Mouse (Mus musculus): ENCODE measurements around the gene Keap1. TPM values are rescaled to one million over a fixed set of nuclear protein-coding genes. Genes with fewer than 3 reads are reported as not detected.
A peak's percentile ranks its signal among the peaks of the same experiment; 100 is the strongest.

Gene Keap1
- polyA plus RNA-seq, 1 experiment: 41.5 TPM

DNA sequence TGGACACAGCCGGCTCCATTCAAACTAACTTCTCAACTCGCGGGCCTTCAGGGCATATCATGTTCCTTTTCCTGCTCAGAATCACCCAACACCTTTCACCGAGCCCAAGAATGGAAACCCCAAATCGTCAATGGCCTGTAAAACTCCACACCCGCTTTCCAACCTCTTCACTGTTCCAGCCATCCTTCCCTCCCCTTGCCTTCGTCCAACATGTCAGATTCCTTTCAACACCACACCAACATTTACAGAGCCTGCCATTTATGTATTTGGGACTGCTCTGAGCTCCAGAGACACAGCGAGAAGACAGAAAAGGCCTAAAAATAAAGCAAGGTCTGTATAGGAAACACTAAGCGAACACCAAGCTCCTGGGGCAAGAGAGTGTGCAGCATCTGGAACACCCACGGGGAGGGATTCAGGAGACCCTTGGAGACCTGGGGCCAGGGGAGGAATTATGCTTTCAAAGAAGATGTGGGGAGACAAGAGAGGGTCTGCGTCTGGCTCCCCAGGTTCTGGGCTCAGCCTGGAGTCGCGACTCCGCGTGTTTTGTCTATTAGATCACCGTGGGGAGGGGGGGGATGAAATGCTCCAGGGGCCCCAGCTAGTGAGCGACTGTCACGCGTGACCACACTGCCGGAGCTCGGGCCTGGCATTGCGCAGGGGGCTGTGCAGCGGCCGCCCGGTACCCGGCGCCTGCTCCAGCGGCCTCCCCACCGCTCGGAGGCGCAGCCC, 993 bp downstream of the Keap1 start:
- no peaks in the 10 kb centered on the region for H3K27me3 ChIP-seq (ENCODE audit: control insufficient read depth, insufficient read depth, insufficient read length)
- peaks cover 24% of the 10 kb centered on the region for H3K36me3 ChIP-seq (ENCODE audit: control insufficient read depth, insufficient read depth)
- peak overlapping the region; percentile 93 for H3ac ChIP-seq (ENCODE audit: control insufficient read depth, insufficient read length, low read depth)
- peaks cover 21% of the 10 kb centered on the region for H3K79me3 ChIP-seq (ENCODE audit: low read depth)
- peaks cover 44% of the 10 kb centered on the region for H3K79me2 ChIP-seq (ENCODE audit: control insufficient read depth, insufficient read depth)
- peak overlapping the region; percentile 79 for H3K4me3 ChIP-seq (ENCODE audit: insufficient read depth, poor library complexity, severe bottlenecking)
- TF ChIP-seq MYOG (IDR thresholded peaks at IDR 0.05; ENCODE audit: control insufficient read depth, extremely low read depth, insufficient read length): no peak
- no peak for TF ChIP-seq FOSL1 (IDR thresholded peaks at IDR 0.05; ENCODE audit: insufficient read depth, low read length, poor library complexity, severe bottlenecking)
- TF ChIP-seq USF1 (IDR thresholded peaks at IDR 0.05; ENCODE audit: low read depth): no peak
- no peak for TF ChIP-seq CTCF (IDR thresholded peaks at IDR 0.05; ENCODE audit: control insufficient read depth, insufficient read depth, insufficient read length)
- TF ChIP-seq CEBPB (IDR thresholded peaks at IDR 0.05; ENCODE audit: low read depth): no peak
- no peak for TF ChIP-seq MYOD1 (IDR thresholded peaks at IDR 0.05; ENCODE audit: control insufficient read depth, insufficient read length, low read depth)
- no peak for TF ChIP-seq MAX (IDR thresholded peaks at IDR 0.05)

DNA sequence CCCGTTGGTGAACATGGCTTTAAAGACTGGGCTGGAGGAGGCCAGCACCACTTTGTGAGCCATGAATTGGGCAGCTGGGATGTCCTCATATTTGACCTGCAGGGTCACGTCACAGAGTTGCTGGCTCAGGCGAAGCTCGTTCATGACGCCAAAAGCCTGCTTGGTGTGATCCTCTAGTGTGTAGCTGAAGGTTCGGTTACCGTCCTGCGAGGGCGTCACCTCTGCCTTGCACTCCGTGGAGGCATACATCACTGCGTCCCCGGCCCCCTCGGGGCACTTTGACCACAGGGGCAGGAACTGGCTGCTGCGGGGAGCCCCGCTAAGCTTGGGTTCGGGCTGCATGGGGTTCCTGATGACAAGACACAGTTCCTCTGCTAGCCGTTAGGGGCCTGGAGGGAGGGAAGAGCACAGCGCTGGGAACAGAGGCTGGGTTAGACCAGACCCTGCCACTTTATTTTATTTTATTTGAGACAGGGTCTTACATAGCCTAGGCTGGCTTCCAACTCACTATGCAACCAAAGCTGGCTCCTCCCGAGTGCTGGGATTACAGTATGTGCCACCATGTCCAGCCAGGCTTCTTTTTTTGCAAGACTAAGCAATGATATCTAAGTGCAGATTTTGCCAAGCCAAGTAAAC, 1.7 kb downstream of the Keap1 start:
- peak overlapping the region; percentile 79 for H3K4me3 ChIP-seq (ENCODE audit: insufficient read depth, poor library complexity, severe bottlenecking)
- H3K36me3 ChIP-seq (ENCODE audit: control insufficient read depth, insufficient read depth): peaks cover 24% of the 10 kb centered on the region
- H3K79me3 ChIP-seq (ENCODE audit: low read depth): peaks cover 21% of the 10 kb centered on the region
- peak overlapping the region; percentile 93 for H3ac ChIP-seq (ENCODE audit: control insufficient read depth, insufficient read length, low read depth)
- H3K79me2 ChIP-seq (ENCODE audit: control insufficient read depth, insufficient read depth): peaks cover 44% of the 10 kb centered on the region
- H3K27me3 ChIP-seq (ENCODE audit: control insufficient read depth, insufficient read depth, insufficient read length): no peaks in the 10 kb centered on the region
- TF ChIP-seq CTCF (IDR thresholded peaks at IDR 0.05; ENCODE audit: control insufficient read depth, insufficient read depth, insufficient read length) (no peak), MYOG (IDR thresholded peaks at IDR 0.05; ENCODE audit: control insufficient read depth, extremely low read depth, insufficient read length) (no peak), MAX (IDR thresholded peaks at IDR 0.05) (no peak), CEBPB (IDR thresholded peaks at IDR 0.05; ENCODE audit: low read depth) (no peak), MYOD1 (IDR thresholded peaks at IDR 0.05; ENCODE audit: control insufficient read depth, insufficient read length, low read depth) (no peak), FOSL1 (IDR thresholded peaks at IDR 0.05; ENCODE audit: insufficient read depth, low read length, poor library complexity, severe bottlenecking) (no peak), USF1 (IDR thresholded peaks at IDR 0.05; ENCODE audit: low read depth) (no peak)

DNA sequence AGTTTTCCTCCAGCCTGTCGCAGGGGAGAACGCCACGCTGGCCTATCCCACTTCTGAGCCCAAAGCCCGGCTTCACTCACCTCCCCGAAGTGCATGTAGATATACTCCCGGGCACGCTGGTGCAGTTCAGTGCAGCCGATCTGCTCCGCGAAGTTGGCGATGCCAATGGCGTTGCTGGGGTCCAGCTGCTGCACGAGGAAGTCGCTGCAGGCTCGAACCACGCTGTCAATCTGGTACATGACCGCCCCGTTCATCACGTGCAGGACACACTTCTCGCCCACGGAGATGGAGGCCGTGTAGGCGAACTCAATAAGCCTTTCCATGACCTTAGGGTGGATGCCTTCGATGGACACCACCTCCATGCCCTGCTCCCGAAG, 2.2 kb downstream of the Keap1 start:
- Histone ChIP-seq H3ac (ENCODE audit: control insufficient read depth, insufficient read length, low read depth) (no peak overlapping the region), H3K79me2 (ENCODE audit: control insufficient read depth, insufficient read depth) (peaks cover 44% of the 10 kb centered on the region), H3K27me3 (ENCODE audit: control insufficient read depth, insufficient read depth, insufficient read length) (no peaks in the 10 kb centered on the region), H3K79me3 (ENCODE audit: low read depth) (peaks cover 21% of the 10 kb centered on the region), H3K4me3 (ENCODE audit: insufficient read depth, poor library complexity, severe bottlenecking) (no peak overlapping the region), H3K36me3 (ENCODE audit: control insufficient read depth, insufficient read depth) (peaks cover 24% of the 10 kb centered on the region)
- TF ChIP-seq CEBPB (IDR thresholded peaks at IDR 0.05; ENCODE audit: low read depth): no peak
- TF ChIP-seq USF1 (IDR thresholded peaks at IDR 0.05; ENCODE audit: low read depth): no peak
- no peak for TF ChIP-seq MAX (IDR thresholded peaks at IDR 0.05)
- TF ChIP-seq MYOG (IDR thresholded peaks at IDR 0.05; ENCODE audit: control insufficient read depth, extremely low read depth, insufficient read length): no peak
- no peak for TF ChIP-seq CTCF (IDR thresholded peaks at IDR 0.05; ENCODE audit: control insufficient read depth, insufficient read depth, insufficient read length)
- no peak for TF ChIP-seq MYOD1 (IDR thresholded peaks at IDR 0.05; ENCODE audit: control insufficient read depth, insufficient read length, low read depth)
- TF ChIP-seq FOSL1 (IDR thresholded peaks at IDR 0.05; ENCODE audit: insufficient read depth, low read length, poor library complexity, severe bottlenecking): no peak

DNA sequence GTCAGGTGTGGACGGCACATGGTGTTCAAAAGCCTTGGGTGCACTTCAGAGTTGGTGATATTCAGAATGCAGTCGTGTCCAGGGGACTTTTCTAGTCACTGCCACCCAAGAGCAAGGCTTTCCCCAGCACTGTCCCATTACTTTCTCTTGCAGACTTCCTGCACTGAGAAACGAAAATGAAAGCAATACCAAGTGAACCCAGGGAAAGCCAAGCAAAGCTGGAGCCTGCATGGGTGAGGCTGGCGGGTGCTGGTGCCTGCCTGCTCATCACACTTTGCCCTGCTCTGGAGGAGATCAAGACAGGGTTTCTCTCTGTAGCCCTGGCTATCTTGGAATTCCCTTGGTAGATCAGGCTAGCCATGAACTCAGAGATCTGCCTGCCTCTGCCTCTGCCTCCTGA, 3.8 kb downstream of the Keap1 start:
- Histone ChIP-seq H3ac (ENCODE audit: control insufficient read depth, insufficient read length, low read depth) (no peak overlapping the region), H3K36me3 (ENCODE audit: control insufficient read depth, insufficient read depth) (peaks cover 29% of the 10 kb centered on the region), H3K27me3 (ENCODE audit: control insufficient read depth, insufficient read depth, insufficient read length) (no peaks in the 10 kb centered on the region)

DNA sequence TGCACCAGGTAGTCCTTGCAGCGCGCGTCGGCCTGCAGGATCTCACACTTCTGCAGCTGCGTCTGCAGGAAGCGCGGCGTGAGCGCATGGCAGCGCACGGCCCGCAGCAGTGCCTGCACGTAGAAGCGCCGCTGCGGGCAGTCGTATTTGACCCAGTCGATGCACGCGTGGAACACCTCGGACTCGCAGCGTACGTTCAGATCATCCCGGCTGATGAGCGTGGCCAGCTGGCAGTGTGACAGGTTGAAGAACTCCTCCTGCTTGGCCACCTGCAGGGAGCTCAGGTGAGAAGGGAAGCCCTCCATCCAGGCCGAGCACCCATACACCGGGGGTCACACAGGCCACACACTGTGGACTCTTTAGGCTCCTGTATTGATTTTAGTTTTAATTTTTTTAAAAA, 5.4 kb downstream of the Keap1 start:
- no peak overlapping the region for H3ac ChIP-seq (ENCODE audit: control insufficient read depth, insufficient read length, low read depth)
- TF ChIP-seq FOSL1 (IDR thresholded peaks at IDR 0.05; ENCODE audit: insufficient read depth, low read length, poor library complexity, severe bottlenecking): no peak
- no peak for TF ChIP-seq CTCF (IDR thresholded peaks at IDR 0.05; ENCODE audit: control insufficient read depth, insufficient read depth, insufficient read length)
- TF ChIP-seq MYOD1 (IDR thresholded peaks at IDR 0.05; ENCODE audit: control insufficient read depth, insufficient read length, low read depth): no peak
- no peak for TF ChIP-seq MYOG (IDR thresholded peaks at IDR 0.05; ENCODE audit: control insufficient read depth, extremely low read depth, insufficient read length)
- TF ChIP-seq CEBPB (IDR thresholded peaks at IDR 0.05; ENCODE audit: low read depth): no peak
- TF ChIP-seq USF1 (IDR thresholded peaks at IDR 0.05; ENCODE audit: low read depth): no peak
- no peak for TF ChIP-seq MAX (IDR thresholded peaks at IDR 0.05)
- no peaks in the 10 kb centered on the region for H3K27me3 ChIP-seq (ENCODE audit: control insufficient read depth, insufficient read depth, insufficient read length)
- no peak overlapping the region for H3K4me3 ChIP-seq (ENCODE audit: insufficient read depth, poor library complexity, severe bottlenecking)
- peaks cover 44% of the 10 kb centered on the region for H3K79me2 ChIP-seq (ENCODE audit: control insufficient read depth, insufficient read depth)
- peaks cover 21% of the 10 kb centered on the region for H3K79me3 ChIP-seq (ENCODE audit: low read depth)
- H3K36me3 ChIP-seq (ENCODE audit: control insufficient read depth, insufficient read depth): peaks cover 35% of the 10 kb centered on the region

More for the DNA sequence above, 3.8 kb downstream of the Keap1 start:
- H3K79me2 ChIP-seq (ENCODE audit: control insufficient read depth, insufficient read depth): peaks cover 44% of the 10 kb centered on the region
- no peak for TF ChIP-seq FOSL1 (IDR thresholded peaks at IDR 0.05; ENCODE audit: insufficient read depth, low read length, poor library complexity, severe bottlenecking)
- TF ChIP-seq CTCF (IDR thresholded peaks at IDR 0.05; ENCODE audit: control insufficient read depth, insufficient read depth, insufficient read length): no peak
- TF ChIP-seq CEBPB (IDR thresholded peaks at IDR 0.05; ENCODE audit: low read depth): no peak
- no peak overlapping the region for H3K4me3 ChIP-seq (ENCODE audit: insufficient read depth, poor library complexity, severe bottlenecking)
- H3K79me3 ChIP-seq (ENCODE audit: low read depth): peaks cover 21% of the 10 kb centered on the region

Data from C2C12 (cell line).